Mouse (Mus musculus): ENCODE data around the gene 1700037H04Rik. TPM values are rescaled to one million over a fixed set of nuclear protein-coding genes. Genes with fewer than 3 reads are reported as not detected.

1700037H04Rik gene
- polyA plus RNA-seq, 1 experiment from 2014 or later = 88.9 TPM

GRCm38 (mm10) chr2:131132111-131132888 lies 27.6 kb downstream of the 1700037H04Rik start:
- H3K4me2 ChIP-seq (replicated peaks; ENCODE audit: low read depth, low read length) = no peak overlapping the region
- no peak overlapping the region for H3K27ac ChIP-seq (ENCODE audit: low read length)
- peaks cover 16% of the 10 kb centered on the region for H3K4me1 ChIP-seq (ENCODE audit: control insufficient read depth, insufficient read depth, low read length)
- no peaks in the 10 kb centered on the region for H3K27me3 ChIP-seq (ENCODE audit: control insufficient read depth, insufficient read depth, low read length)
- no peak overlapping the region for H3K4me3 ChIP-seq (ENCODE audit: low read depth, low read length)
- no peaks in the 10 kb centered on the region for H3K9me3 ChIP-seq (ENCODE audit: control insufficient read depth, low read depth, low read length)
- H3K36me3 ChIP-seq (ENCODE audit: control insufficient read depth, insufficient read depth, low read length) = peaks cover 23% of the 10 kb centered on the region
- ATAC-seq (ENCODE audit: insufficient number of reproducible peaks, insufficient read depth, low FRiP score, low read depth) = no peak
- no peak overlapping the region for H3K9ac ChIP-seq (replicated peaks; ENCODE audit: low read depth, low read length)
- 86% methylated on average over 10 of the region's 10 CpGs for WGBS

- Histone ChIP-seq H3K4me3 (ENCODE audit: low read depth, low read length) (no peak overlapping the region), H3K27me3 (ENCODE audit: control insufficient read depth, insufficient read depth, low read length) (no peaks in the 10 kb centered on the region), H3K9me3 (ENCODE audit: control insufficient read depth, low read depth, low read length) (no peaks in the 10 kb centered on the region), H3K36me3 (ENCODE audit: control insufficient read depth, insufficient read depth, low read length) (peaks cover 17% of the 10 kb centered on the region), H3K4me2 (replicated peaks; ENCODE audit: low read depth, low read length) (no peak overlapping the region), H3K27ac (ENCODE audit: low read length) (no peak overlapping the region), H3K9ac (replicated peaks; ENCODE audit: low read depth, low read length) (no peak overlapping the region), H3K4me1 (ENCODE audit: control insufficient read depth, insufficient read depth, low read length) (peaks cover 23% of the 10 kb centered on the region)
- 82% methylated on average over 2 of the region's 2 CpGs for WGBS
- ATAC-seq (ENCODE audit: insufficient number of reproducible peaks, insufficient read depth, low FRiP score, low read depth) = no peak
Observed at GRCm38 (mm10) chr2:131130849-131131248, 29.0 kb downstream of the 1700037H04Rik start.

- Histone ChIP-seq H3K4me2 (replicated peaks; ENCODE audit: low read depth, low read length) (0 out of 2 replicates have a peak overlapping the region, but pooled peaks have one; percentile 6), H3K9ac (replicated peaks; ENCODE audit: low read depth, low read length) (no peak overlapping the region), H3K27ac (ENCODE audit: low read length) (no peak overlapping the region), H3K36me3 (ENCODE audit: control insufficient read depth, insufficient read depth, low read length) (peaks cover 11% of the 10 kb centered on the region), H3K27me3 (ENCODE audit: control insufficient read depth, insufficient read depth, low read length) (no peaks in the 10 kb centered on the region), H3K9me3 (ENCODE audit: control insufficient read depth, low read depth, low read length) (no peaks in the 10 kb centered on the region), H3K4me1 (ENCODE audit: control insufficient read depth, insufficient read depth, low read length) (peaks cover 23% of the 10 kb centered on the region), H3K4me3 (ENCODE audit: low read depth, low read length) (no peak overlapping the region)
- no peak for ATAC-seq (ENCODE audit: insufficient number of reproducible peaks, insufficient read depth, low FRiP score, low read depth)
- WGBS = 61% methylated on average over 5 of the region's 5 CpGs
Observed at GRCm38 (mm10) chr2:131129836-131130235, 30.0 kb downstream of the 1700037H04Rik start.

GRCm38 (mm10) chr2:131128636-131129157 lies 31.2 kb downstream of the 1700037H04Rik start:
- Histone ChIP-seq H3K4me2 (replicated peaks; ENCODE audit: low read depth, low read length) (peak overlapping the region; percentile 64), H3K4me1 (ENCODE audit: control insufficient read depth, insufficient read depth, low read length) (peaks cover 23% of the 10 kb centered on the region), H3K9ac (replicated peaks; ENCODE audit: low read depth, low read length) (no peak overlapping the region), H3K27me3 (ENCODE audit: control insufficient read depth, insufficient read depth, low read length) (no peaks in the 10 kb centered on the region), H3K27ac (ENCODE audit: low read length) (no peak overlapping the region), H3K9me3 (ENCODE audit: control insufficient read depth, low read depth, low read length) (no peaks in the 10 kb centered on the region), H3K4me3 (ENCODE audit: low read depth, low read length) (peak overlapping the region; percentile 50), H3K36me3 (ENCODE audit: control insufficient read depth, insufficient read depth, low read length) (peaks cover 4% of the 10 kb centered on the region)
- ATAC-seq (ENCODE audit: insufficient number of reproducible peaks, insufficient read depth, low FRiP score, low read depth) = no peak
- 78% methylated on average over 3 of the region's 3 CpGs for whole genome bisulfite sequencing

GRCm38 (mm10) chr2:131128211-131128610 lies 31.7 kb downstream of the 1700037H04Rik start:
- WGBS = 74% methylated on average over 5 of the region's 5 CpGs
- Histone ChIP-seq H3K4me2 (replicated peaks; ENCODE audit: low read depth, low read length) (peak overlapping the region; percentile 64), H3K9ac (replicated peaks; ENCODE audit: low read depth, low read length) (peak overlapping the region; percentile 69; the same call in 1 of the 2 replicates), H3K9me3 (ENCODE audit: control insufficient read depth, low read depth, low read length) (no peaks in the 10 kb centered on the region), H3K36me3 (ENCODE audit: control insufficient read depth, insufficient read depth, low read length) (peaks cover 4% of the 10 kb centered on the region), H3K4me1 (ENCODE audit: control insufficient read depth, insufficient read depth, low read length) (peaks cover 23% of the 10 kb centered on the region), H3K4me3 (ENCODE audit: low read depth, low read length) (peak overlapping the region; percentile 50), H3K27me3 (ENCODE audit: control insufficient read depth, insufficient read depth, low read length) (no peaks in the 10 kb centered on the region), H3K27ac (ENCODE audit: low read length) (no peak overlapping the region)
- ATAC-seq (ENCODE audit: insufficient number of reproducible peaks, insufficient read depth, low FRiP score, low read depth) = no peak

- peak; percentile 91 for ATAC-seq (ENCODE audit: insufficient number of reproducible peaks, insufficient read depth, low FRiP score, low read depth)
- peak within 1 kb of the TSS; percentile 69 for H3K9ac ChIP-seq (replicated peaks; ENCODE audit: low read depth, low read length)
- WGBS = 0% methylated on average over 28 of the region's 28 CpGs
Observed at GRCm38 (mm10) chr2:131127161-131127730, 32.6 kb downstream of the 1700037H04Rik start, which contains the start of gene Hspa12b. TSS of gene Hspa12b (plus strand) at chr2:131127280.

GRCm38 (mm10) chr2:131125964-131126815 lies 33.7 kb downstream of the 1700037H04Rik start:
- Histone ChIP-seq H3K4me1 (ENCODE audit: control insufficient read depth, insufficient read depth, low read length) (peaks cover 23% of the 10 kb centered on the region), H3K9me3 (ENCODE audit: control insufficient read depth, low read depth, low read length) (no peaks in the 10 kb centered on the region), H3K36me3 (ENCODE audit: control insufficient read depth, insufficient read depth, low read length) (no peaks in the 10 kb centered on the region), H3K4me3 (ENCODE audit: low read depth, low read length) (peak overlapping the region; percentile 50; the same call in 1 of the 2 replicates), H3K9ac (replicated peaks; ENCODE audit: low read depth, low read length) (no peak overlapping the region), H3K4me2 (replicated peaks; ENCODE audit: low read depth, low read length) (peak overlapping the region; percentile 64; the same call in 1 of the 2 replicates), H3K27me3 (ENCODE audit: control insufficient read depth, insufficient read depth, low read length) (no peaks in the 10 kb centered on the region), H3K27ac (ENCODE audit: low read length) (peak overlapping the region; percentile 66; the same call in 1 of the 2 replicates)
- 46% methylated on average over 9 of the region's 9 CpGs for WGBS
- 0 out of 2 replicates have a peak, but pooled peaks have one; percentile 3 for ATAC-seq (ENCODE audit: insufficient number of reproducible peaks, insufficient read depth, low FRiP score, low read depth)

More at GRCm38 (mm10) chr2:131127161-131127730, 32.6 kb downstream of the 1700037H04Rik start, which contains the start of gene Hspa12b:
- Histone ChIP-seq H3K4me2 (replicated peaks; ENCODE audit: low read depth, low read length) (peak within 1 kb of the TSS; percentile 64), H3K27ac (ENCODE audit: low read length) (peak within 1 kb of the TSS; percentile 66; the same call in 1 of the 2 replicates), H3K27me3 (ENCODE audit: control insufficient read depth, insufficient read depth, low read length) (no peaks in the 10 kb centered on the region), H3K4me1 (ENCODE audit: control insufficient read depth, insufficient read depth, low read length) (peaks cover 23% of the 10 kb centered on the region), H3K4me3 (ENCODE audit: low read depth, low read length) (peak within 1 kb of the TSS; percentile 50), H3K36me3 (ENCODE audit: control insufficient read depth, insufficient read depth, low read length) (peaks cover 4% of the 10 kb centered on the region), H3K9me3 (ENCODE audit: control insufficient read depth, low read depth, low read length) (no peaks in the 10 kb centered on the region)

Data from stomach, embryonic 14.5 days (tissue).